Mouse (Mus musculus) intestine, embryonic 14.5 days (tissue): ENCODE data around the gene Myoz1. TPM values are rescaled to one million over a fixed set of nuclear protein-coding genes. Genes with fewer than 3 reads are reported as not detected.

Source experiments
- ATAC-seq: fragments of 200-750 bp; cut with Nextera tagmentation; replicated peaks from 2 replicates; pipeline ENCODE4 v1.8.0; 2017; ENCODE audit warnings: low read depth, moderate number of reproducible peaks, moderate TSS enrichment, moderate library complexity; ENCODE audit not compliant: low FRiP score, low TSS enrichment
- DNase-seq: peaks from one replicate; pipeline ENCODE4 v3.0.0-alpha.2; 2018; ENCODE audit warnings: low spot score
- H3K27ac ChIP-seq: fragments of 300-500 bp; sonication (generic); 2 replicates; pipeline ENCODE4 v1.5.1; 2014; ENCODE audit warnings: low read depth, mild to moderate bottlenecking, control low read depth
- H3K27me3 ChIP-seq: fragments of 300-500 bp; sonication (generic); replicated peaks from 2 replicates; pipeline ENCODE4 v1.6.1; 2014; ENCODE audit warnings: low read length, control low read depth; ENCODE audit not compliant: control insufficient read depth, insufficient read depth
- H3K36me3 ChIP-seq: fragments of 300-500 bp; sonication (generic); 2 replicates; pipeline ENCODE4 v1.6.1; 2014; ENCODE audit warnings: low read length, control low read depth; ENCODE audit not compliant: control insufficient read depth, insufficient read depth
- H3K4me1 ChIP-seq: fragments of 300-500 bp; sonication (generic); replicated peaks from 2 replicates; pipeline ENCODE4 v1.6.1; 2014; ENCODE audit warnings: low read length, control low read depth, mixed read lengths; ENCODE audit not compliant: control insufficient read depth, insufficient read depth
- H3K4me2 ChIP-seq: fragments of 300-500 bp; sonication (generic); 2 replicates; pipeline ENCODE4 v1.6.1; 2014; ENCODE audit warnings: low read length
- H3K4me3 ChIP-seq: fragments of 300-500 bp; sonication (generic); 2 replicates; pipeline ENCODE4 v1.5.1; 2014; ENCODE audit warnings: low read depth, low read length, control low read depth, mixed read lengths
- H3K9ac ChIP-seq: fragments of 300-500 bp; sonication (generic); 2 replicates; pipeline ENCODE4 v1.6.1; 2014; ENCODE audit warnings: mild to moderate bottlenecking, low read length
- H3K9me3 ChIP-seq: fragments of 300-500 bp; sonication (generic); 2 replicates; pipeline ENCODE4 v1.6.1; 2016; ENCODE audit warnings: low read length, control low read depth; ENCODE audit not compliant: control insufficient read depth
- WGBS: fragments of 180-500 bp; shearing (Covaris S2); extraction: QIAGEN DNeasy Blood & Tissue Kit; methylation state at CpG from one replicate; pipeline ENCODE4 v1.1.7; 2014; 5-methylcytosine and 5-hydroxymethylcytosine counted together
- polyA plus RNA-seq: library from polyadenylated mRNA; unstranded; fragments of >200 nt; fragmentation: Nextera tagmentation; extraction: Ambion mirVana; gene quantifications from 2 replicates; pipeline ENCODE4 v1.2.1, GENCODE M21; 2014

Gene Myoz1
- polyA plus RNA-seq, 1 experiment from 2014 or later = not detected

DNA sequence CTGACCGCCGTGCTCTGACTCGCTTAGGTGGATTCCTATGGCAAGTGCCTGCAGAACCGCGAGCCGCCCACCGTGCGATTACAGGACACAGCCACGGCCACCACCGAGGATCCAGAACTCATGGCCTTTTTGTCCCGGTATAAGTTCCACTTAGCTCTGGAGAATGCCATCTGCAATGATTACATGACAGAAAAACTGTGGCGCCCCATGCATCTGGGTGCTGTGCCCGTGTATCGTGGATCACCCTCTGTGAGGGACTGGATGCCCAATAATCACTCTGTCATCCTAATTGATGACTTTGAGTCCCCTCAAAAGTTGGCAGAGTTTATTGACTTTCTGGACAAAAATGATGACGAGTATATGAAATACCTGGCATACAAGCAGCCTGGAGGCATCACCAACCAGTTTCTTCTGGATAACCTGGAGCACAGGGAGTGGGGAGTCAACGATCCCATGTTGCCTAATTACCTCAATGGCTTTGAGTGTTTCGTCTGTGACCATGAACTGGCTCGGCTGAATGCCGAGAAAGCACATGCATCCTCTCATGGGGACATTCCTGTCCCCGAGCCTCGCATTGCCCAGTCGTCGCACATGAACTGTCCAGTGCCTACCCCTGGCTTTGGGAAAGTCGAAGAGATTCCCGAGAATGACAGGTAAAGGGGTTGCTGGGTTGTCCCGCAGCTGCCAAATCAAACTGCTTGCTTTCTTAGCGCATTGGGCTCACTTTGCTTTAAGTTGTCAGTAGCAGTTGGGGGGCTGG, 39.6 kb upstream of the Myoz1 start:
- peak overlapping the region; percentile 79 for H3K4me3 ChIP-seq
- H3K27ac ChIP-seq = peak overlapping the region; percentile 96
- H3K27me3 ChIP-seq = no peaks in the 10 kb centered on the region
- WGBS = 18% methylated on average over 27 of the region's 27 CpGs
- no peak for DNase-seq
- peaks cover 46% of the 10 kb centered on the region for H3K36me3 ChIP-seq
- no peaks in the 10 kb centered on the region for H3K9me3 ChIP-seq
- ATAC-seq = no peak
- H3K9ac ChIP-seq = peak overlapping the region; percentile 88
- peaks cover 44% of the 10 kb centered on the region for H3K4me1 ChIP-seq
- peak overlapping the region; percentile 78 for H3K4me2 ChIP-seq

DNA sequence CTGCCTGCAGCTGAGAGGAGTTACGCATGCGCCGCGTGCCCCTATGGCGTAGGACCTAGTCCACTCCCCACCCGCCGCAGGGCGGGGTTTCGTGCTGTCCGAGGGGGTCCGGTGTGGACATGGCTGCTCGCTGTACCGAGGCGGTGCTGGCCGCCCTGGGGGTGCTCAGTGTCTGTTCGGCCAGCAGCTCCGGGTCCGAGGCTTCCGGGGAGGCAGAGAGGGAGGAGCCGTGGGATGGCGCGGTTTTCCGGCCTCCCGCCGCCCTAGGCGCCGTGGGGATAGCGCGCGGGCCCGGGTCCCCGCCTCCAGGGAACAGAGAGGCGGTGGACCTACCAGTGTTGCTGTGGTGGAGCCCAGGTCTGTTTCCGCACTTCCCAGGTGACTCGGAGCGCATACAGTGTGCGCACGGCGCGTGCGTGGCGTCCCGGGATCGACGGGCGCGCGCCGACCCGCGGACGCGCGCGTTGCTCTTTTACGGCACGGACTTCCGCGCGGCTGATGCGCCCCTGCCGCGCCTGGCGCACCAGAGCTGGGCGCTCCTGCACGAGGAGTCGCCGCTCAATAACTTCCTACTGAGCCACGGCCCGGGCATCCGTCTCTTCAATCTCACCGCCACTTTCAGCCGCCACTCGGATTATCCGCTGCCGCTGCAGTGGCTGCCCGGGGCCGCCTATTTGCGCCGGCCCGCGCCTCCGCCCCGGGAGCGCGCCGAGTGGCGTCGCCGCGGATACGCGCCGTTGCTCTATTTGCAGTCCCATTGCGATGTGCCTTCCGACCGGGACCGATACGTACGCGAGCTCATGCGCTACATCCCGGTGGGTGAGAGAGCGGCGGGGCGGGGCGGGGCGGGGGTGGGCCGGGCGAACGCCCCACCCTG, 38.8 kb upstream of the Myoz1 start, which contains the start of gene Fut11:
TSS of gene Fut11 (plus strand) at position 85 of the 877 bp plus-strand sequence.
- WGBS = under 1% methylated on average over 109 of the region's 111 CpGs
- Histone ChIP-seq H3K4me3 (peak within 1 kb of the TSS; percentile 79), H3K4me1 (peaks cover 39% of the 10 kb centered on the region), H3K9ac (peak within 1 kb of the TSS; percentile 88), H3K9me3 (no peaks in the 10 kb centered on the region), H3K27ac (peak within 1 kb of the TSS; percentile 96), H3K4me2 (peak within 1 kb of the TSS; percentile 78), H3K36me3 (peaks cover 48% of the 10 kb centered on the region), H3K27me3 (no peaks in the 10 kb centered on the region)
- ATAC-seq (peak; percentile 93), DNase-seq (peak; percentile 91)

DNA sequence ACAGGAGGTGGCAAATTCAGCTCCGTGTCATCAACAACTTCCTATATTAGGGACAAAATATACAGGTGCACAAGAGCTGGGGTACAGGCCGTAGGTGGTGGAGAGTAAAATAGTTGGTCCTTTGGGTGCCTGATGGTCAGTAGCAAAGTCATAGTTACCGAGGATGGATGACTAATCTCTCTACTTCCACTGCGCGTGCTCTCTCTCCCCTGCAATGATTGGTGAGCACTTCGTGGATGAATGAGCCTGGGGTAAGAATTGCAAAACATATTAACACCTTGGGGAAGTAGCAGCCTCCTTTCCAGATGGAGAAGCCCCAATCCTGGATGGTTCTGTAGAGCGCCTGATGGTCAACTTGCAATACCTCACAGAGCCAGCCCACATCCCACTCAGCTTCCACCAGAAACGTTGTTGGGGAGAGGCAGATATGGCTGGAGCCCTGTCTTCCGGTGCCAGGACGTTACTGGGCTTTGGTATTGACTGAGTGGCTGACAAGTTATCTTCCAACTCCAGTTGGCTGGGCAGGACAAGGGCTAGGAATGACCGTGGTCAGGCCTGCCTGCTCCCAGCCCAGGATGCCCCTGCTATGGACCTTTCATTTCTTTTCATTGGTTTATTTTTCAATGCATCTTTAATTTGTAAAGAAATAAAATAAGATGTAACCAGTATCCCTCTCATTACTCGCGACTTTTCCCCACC, 38.0 kb upstream of the Myoz1 start:
- peak overlapping the region; percentile 79 for H3K4me3 ChIP-seq
- peak overlapping the region; percentile 78 for H3K4me2 ChIP-seq
- H3K4me1 ChIP-seq = peaks cover 36% of the 10 kb centered on the region
- no peak overlapping the region for H3K27ac ChIP-seq
- no peaks in the 10 kb centered on the region for H3K27me3 ChIP-seq
- DNase-seq (no peak), ATAC-seq (peak; percentile 28)
- H3K36me3 ChIP-seq = peaks cover 51% of the 10 kb centered on the region
- WGBS = 43% methylated on average over 13 of the region's 13 CpGs
- H3K9me3 ChIP-seq = no peaks in the 10 kb centered on the region
- H3K9ac ChIP-seq = no peak overlapping the region

DNA sequence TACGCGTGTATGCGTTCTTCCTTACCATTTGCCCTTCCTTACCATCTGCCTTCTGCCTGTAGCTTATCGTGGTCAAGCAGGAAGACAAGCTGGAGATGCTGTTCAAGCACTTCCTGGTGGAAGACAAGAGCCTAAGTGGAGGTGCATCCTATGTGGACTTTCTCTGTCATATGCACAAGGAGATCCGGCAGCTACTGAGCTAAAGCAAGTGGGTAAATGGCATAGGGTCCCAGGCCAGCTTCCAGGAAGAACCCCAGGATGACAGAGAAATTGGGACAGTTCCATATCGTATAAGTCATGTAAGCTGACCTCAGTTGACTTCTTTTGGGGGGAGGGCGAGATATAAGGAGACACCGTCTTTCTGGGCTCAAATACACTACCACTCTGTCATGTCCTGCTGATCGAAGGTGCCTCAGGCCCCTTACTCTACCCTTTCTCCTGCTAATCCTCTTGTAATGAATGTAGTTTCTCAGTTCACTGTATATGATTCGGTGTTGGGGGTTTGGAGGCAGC, 37.3 kb upstream of the Myoz1 start:
- WGBS = 90% methylated on average over 10 of the region's 10 CpGs
- Histone ChIP-seq H3K4me3 (no peak overlapping the region), H3K4me1 (peaks cover 33% of the 10 kb centered on the region), H3K9ac (no peak overlapping the region), H3K36me3 (peaks cover 58% of the 10 kb centered on the region), H3K9me3 (no peaks in the 10 kb centered on the region), H3K4me2 (no peak overlapping the region), H3K27me3 (no peaks in the 10 kb centered on the region), H3K27ac (no peak overlapping the region)
- ATAC-seq (no peak), DNase-seq (no peak)

DNA sequence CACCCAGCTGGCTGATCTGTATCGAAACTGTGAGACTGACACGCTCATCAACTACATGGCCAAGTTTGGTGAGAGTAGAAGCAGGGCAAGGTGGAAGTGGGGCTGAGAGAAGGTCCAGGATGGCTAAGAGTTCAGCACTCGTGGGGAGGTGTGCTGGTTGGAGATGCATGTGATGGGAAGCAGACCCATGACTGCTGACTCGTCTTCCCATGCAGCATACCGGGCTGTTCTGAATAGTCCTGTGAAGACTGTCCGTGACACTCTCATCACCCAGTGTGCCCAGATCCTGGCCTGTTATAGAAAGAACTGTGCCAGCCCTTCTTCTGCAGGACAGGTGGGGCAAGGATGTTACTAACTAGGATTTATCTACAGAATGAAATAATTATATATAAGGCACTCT, 35.4 kb upstream of the Myoz1 start:
- Histone ChIP-seq H3K9ac (no peak overlapping the region), H3K4me3 (no peak overlapping the region), H3K36me3 (peaks cover 77% of the 10 kb centered on the region), H3K27me3 (no peaks in the 10 kb centered on the region), H3K27ac (no peak overlapping the region), H3K4me2 (no peak overlapping the region), H3K4me1 (peaks cover 15% of the 10 kb centered on the region), H3K9me3 (no peaks in the 10 kb centered on the region)
- 88% methylated on average over 6 of the region's 6 CpGs for whole genome bisulfite sequencing
- no peak for ATAC-seq
- DNase-seq = no peak

DNA sequence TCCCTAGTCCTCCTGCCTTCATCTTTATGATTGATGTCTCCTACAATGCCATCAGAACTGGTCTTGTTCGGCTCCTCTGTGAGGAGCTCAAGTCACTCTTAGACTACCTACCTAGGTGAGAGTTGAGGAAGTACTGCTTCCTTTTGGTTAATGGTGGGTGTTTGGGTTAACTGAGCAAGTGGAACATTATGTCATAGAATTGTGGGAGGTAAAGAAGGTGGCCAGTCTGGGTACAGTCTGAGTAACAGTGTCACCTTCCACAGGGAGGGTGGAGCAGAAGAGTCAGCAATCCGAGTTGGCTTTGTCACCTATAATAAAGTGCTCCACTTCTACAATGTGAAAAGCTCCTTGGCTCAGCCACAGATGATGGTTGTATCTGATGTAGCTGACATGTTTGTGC, 32.7 kb upstream of the Myoz1 start:
- DNase-seq = no peak
- WGBS = 74% methylated on average over 2 of the region's 2 CpGs
- peaks cover 99% of the 10 kb centered on the region for H3K36me3 ChIP-seq
- no peak overlapping the region for H3K9ac ChIP-seq
- no peaks in the 10 kb centered on the region for H3K9me3 ChIP-seq
- no peak overlapping the region for H3K4me3 ChIP-seq
- ATAC-seq = no peak
- H3K27ac ChIP-seq = no peak overlapping the region
- no peaks in the 10 kb centered on the region for H3K4me1 ChIP-seq
- H3K27me3 ChIP-seq = no peaks in the 10 kb centered on the region
- no peak overlapping the region for H3K4me2 ChIP-seq

DNA sequence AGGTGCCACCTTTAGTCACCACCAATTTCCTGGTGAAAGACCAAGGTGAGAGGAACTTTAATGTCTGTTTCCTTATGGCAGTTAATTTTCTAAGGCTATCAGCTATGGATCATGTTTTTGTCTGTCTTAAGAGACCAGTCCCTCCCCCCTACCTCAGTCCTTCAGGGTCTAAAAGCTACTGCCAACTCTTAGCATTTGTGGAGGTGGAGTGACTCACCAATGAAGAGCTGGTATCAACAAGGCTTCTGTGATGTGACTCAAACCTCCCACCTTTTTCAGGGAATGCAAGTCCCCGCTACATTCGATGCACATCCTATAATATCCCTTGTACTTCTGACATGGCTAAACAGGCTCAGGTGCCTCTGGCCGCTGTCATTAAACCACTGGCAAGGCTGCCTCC, 30.2 kb upstream of the Myoz1 start:
- Histone ChIP-seq H3K36me3 (peaks cover 99% of the 10 kb centered on the region), H3K27ac (no peak overlapping the region), H3K4me2 (no peak overlapping the region), H3K27me3 (no peaks in the 10 kb centered on the region), H3K4me3 (no peak overlapping the region), H3K9me3 (no peaks in the 10 kb centered on the region), H3K4me1 (no peaks in the 10 kb centered on the region), H3K9ac (no peak overlapping the region)
- ATAC-seq (no peak), DNase-seq (no peak)
- WGBS = 99% methylated on average over 3 of the region's 3 CpGs

GRCm38 (mm10) chr14:20682498-20682897, 26.2 kb upstream of the Myoz1 start:
- no peak for DNase-seq
- no peak overlapping the region for H3K4me2 ChIP-seq
- H3K36me3 ChIP-seq = peaks cover 100% of the 10 kb centered on the region
- H3K27me3 ChIP-seq = no peaks in the 10 kb centered on the region
- WGBS = 78% methylated on average over 3 of the region's 3 CpGs
- H3K9ac ChIP-seq = no peak overlapping the region
- no peak overlapping the region for H3K4me3 ChIP-seq
- no peak overlapping the region for H3K27ac ChIP-seq
- no peaks in the 10 kb centered on the region for H3K9me3 ChIP-seq
- no peak for ATAC-seq
- no peaks in the 10 kb centered on the region for H3K4me1 ChIP-seq
